Mouse (Mus musculus) right cerebral cortex, postnatal 4 days (tissue): ENCODE data around the gene Obox5.
"Not testable (repeated sequence)": the region's sequence is repeated elsewhere in the genome, so short reads cannot be mapped to it uniquely, and the experiment has no call there.

ENCODE experiments used
- DNase-seq: peaks from one replicate; pipeline ENCODE4 v3.0.0-alpha.2; 2022

The Obox5 gene

GRCm38 (mm10) chr7:15749831-15750230, at the start of gene Obox5:
Obox5 (plus strand) TSS chr7:15750131.
- not testable (repeated sequence) for DNase-seq

DNA sequence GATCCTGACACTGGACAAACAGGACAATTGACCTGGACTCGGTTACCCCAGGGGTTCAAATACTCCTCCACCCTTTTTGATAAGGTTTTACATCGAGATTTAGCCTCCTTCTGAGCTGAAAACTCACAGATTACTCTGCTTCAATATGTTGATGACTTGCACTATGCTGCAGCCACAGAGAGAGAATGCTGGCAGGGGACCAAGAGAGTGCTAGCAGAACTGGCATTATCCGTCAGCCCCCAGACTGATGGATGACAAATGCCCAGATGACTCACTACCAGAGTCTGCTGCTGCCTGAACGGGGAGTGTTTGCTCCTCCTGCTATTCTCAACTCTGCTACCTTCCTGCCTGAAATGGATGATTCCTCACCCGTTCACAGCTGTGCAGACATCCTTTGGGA, 635 bp upstream of the Obox5 start:
- not testable (repeated sequence) for DNase-seq
